Mouse (Mus musculus): ENCODE measurements around the gene Zc3h7b.
"Not testable (repeated sequence)": the region's sequence is repeated elsewhere in the genome, so short reads cannot be mapped to it uniquely, and the experiment has no call there.

Zc3h7b gene

GRCm38 (mm10) chr15:81739924-81740323 is 4.9 kb upstream of the Zc3h7b start:
- DNase-seq: peak in 1 of 2 experiments; percentile 25

DNA sequence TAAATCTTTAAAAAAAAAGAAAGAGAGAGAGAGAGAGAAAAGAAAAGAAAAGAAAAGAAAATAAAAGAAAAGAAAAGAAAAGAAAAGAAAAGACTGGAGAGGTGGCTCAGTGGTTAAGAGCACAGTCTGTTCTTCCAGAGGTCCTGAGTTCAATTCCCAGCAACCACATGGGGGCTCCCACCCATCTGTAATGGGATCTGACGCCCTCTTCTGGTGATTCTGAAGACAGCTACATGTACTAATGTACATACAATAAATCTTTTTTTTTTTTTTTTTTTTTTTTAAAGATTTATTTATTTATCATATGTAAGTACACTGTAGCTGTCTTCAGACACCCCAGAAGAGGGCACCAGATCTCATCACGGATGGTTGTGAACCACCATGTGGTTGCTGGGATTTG is 2.5 kb upstream of the Zc3h7b start:
- DNase-seq: not testable (repeated sequence)

DNA sequence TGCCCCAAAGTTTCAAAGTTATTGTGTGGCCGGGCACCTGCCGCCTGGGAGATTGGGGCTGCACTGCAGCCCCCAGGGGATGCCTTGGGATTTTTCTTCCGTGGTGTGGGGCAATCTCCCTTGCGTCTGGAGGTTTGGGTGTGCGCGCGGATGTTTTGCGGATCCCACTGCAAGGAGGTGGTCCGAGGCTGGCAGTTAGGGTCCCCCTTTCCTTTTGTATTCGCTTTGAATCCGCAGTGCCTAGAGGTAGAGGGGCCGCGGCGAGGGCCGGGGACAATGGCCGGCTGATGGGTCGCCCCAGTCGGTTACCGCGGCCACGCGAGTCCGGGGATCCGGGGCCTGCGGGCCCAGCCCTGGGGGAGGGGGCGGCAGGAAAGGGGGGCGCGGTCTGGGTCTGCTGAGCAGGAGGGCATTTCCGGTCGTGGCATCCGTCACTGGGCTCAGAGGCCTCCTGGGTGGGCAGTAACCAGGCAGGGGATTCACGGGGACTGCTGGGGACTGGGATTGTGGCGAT is 801 bp downstream of the Zc3h7b start:
- peak; percentile 18 to 37 for DNase-seq

- DNase-seq: peak; percentile 74 to 79
These were observed 4.9 kb downstream of the Zc3h7b start for GRCm38 (mm10) chr15:81749742-81750141.

GRCm38 (mm10) chr15:81753669-81754068 is 8.8 kb downstream of the Zc3h7b start:
- no peak for DNase-seq

GRCm38 (mm10) chr15:81758701-81759100 is 13.8 kb downstream of the Zc3h7b start:
- DNase-seq: peak in 1 of 2 experiments; percentile 47

DNA sequence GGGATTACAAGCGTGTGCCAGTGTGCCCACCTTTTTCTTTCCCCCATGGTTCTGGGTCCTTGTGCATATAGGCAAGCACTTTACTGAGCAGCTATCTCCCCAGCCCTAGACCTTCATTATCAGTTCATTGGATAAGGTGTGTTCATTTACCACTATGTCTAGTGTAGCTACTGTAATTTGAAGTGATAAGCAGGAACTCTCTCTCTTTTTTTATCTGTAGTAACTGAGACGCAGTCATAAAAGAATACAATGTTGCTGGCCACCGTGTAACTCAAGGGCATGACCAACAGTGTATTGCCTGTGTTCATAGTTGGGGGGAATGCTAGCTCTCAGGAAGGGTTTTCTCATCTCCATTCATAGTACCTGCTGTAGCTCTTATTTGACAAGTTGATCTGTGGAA is 14.7 kb downstream of the Zc3h7b start:
- DNase-seq: no peak

DNA sequence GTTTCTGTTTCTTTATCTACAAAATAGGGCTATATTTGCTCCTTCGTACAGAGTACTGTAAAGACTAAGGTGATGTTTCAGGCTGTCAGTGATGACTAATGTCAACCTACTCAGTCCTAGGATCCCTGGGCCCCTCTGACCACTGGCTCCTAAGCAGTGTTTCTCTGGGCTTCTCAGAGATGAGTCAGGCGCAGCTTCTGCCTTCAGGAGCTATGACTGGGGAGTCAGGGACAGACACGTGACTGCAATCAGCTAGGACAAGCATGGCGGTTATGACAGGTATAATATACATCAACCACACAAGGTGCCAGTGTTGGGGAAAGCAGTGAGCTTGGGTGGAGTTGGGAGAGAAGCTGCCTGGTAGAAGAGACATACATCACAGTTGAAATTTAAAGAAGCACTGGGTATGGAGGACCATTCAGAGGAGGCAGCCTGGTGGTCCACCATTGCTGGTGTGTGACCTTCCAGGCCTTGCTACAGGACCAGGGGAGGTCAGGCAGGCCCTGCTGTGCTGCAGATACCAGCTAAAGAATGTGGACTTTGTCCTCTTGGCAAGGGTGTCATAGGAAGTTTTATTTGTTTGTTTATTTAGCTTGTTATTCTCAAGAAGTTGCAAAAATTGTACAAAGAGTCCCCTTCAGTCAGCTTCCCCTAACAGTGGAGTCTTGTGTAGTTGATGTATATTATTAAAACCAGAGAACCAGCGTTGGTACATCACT is 15.7 kb downstream of the Zc3h7b start:
- DNase-seq: peak in 1 of 2 experiments; percentile 41

DNA sequence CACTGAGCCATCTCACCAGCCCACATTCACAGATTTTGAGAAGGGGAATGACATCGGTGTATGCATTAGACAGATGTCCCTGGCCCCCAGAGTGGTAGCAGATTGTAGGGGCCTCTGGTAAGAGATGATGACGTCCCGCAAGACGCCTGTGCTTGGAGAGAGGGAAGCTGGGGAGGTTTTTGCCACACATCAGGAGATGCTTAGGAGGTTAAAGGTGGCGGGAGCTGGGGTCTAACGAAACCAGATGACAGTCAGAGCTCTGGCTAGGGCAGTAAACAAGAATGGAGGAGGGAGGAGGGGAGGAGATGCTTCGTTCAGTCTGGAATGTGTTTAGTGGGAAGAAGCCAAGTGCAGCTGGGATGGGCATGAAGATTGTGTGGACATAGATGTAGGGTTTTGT is 16.5 kb downstream of the Zc3h7b start:
- DNase-seq: no peak

DNA sequence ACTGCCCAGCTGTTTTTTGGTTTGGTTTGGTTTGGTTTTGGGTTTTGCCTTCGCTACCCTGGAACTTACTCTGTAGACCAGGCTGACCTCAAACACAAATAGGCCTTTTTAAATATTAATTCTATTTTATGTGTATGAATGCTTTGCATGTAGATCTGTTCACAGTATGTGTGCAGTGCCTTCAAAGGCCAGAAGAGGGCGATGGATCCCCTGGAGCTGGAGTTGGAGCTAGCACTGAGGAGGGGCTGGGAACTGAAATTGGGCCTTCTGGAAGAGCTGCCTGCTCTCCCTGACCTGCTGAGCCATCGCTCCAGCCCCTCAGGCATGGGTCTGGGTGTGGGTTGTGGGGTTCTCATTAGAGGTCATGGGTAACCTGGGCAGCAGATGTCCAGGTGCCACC is 17.1 kb downstream of the Zc3h7b start:
- DNase-seq: no peak

GRCm38 (mm10) chr15:81764573-81764972 is 19.7 kb downstream of the Zc3h7b start:
- DNase-seq: no peak

GRCm38 (mm10) chr15:81765651-81766050 is 20.8 kb downstream of the Zc3h7b start:
- no peak for DNase-seq

GRCm38 (mm10) chr15:81766439-81766838 is 21.6 kb downstream of the Zc3h7b start:
- DNase-seq: no peak

- no peak for DNase-seq
These were observed 24.2 kb downstream of the Zc3h7b start for GRCm38 (mm10) chr15:81769037-81769436.

DNA sequence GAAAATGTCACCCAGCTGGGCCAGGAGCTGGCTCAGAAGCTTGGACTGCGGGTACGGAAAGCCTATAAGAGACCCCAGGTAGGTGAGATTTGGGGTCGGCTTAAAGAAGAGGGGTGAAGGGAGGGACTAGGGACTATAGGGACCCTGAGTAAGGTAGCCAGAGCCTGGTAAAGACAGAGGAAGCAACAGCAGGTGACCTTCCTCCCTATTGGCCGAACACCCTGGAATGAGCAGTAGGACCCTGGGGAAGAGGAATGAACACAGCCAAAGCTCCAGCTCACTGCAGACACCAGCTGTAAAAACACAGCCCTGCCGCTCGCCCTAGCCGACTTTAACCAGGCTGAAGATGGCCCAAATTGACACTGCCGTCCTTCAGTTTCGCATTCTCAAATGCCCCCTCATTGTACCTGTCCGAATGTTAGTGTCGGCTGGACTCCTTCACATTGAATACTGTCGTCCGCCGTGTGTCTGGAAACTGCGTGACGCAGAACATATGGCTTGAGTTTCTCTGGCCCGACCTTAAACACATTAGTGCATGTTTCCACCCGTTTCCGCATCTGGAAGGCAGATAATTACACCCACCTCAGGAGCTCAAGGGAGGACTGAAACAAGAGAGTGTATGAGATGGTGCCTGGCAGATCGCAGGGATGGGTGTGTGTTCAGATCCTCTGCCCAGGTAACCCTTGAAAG is 27.7 kb downstream of the Zc3h7b start:
- DNase-seq: no peak

DNA sequence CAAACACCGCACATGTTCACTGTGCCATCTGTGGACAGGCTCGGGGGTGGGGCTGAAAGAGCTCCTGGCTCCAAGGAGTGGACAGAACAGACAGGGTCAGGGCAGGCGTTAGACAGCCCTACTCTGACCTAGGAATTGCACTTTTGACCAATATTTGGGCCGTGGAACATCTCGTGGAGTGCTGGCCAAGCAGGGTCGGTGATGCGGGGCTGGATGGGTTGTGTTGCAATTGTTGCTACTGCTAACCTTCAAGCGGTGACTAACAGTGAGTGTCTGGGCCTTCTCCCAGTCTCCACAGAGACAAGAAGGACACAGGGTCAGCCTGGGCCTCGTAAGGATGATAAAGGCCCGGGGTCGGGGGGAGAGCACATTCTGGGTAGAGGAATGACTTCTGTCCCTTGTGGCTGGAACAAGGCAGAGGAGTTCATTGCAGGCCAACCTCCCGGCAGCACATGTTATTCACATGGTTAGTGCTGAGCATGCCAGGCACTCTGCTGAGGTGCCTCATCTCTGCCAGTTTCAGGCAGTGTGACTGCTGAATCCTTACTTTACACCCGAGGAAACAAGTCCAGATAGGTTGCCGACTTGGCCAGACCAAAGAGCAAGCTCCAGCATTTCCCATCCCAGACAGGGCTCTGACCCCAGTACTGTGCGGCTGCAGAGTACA is 29.8 kb downstream of the Zc3h7b start:
- peak; percentile 74 to 81 for DNase-seq

GRCm38 (mm10) chr15:81776631-81777422 is 32.0 kb downstream of the Zc3h7b start:
- DNase-seq: no peak

DNA sequence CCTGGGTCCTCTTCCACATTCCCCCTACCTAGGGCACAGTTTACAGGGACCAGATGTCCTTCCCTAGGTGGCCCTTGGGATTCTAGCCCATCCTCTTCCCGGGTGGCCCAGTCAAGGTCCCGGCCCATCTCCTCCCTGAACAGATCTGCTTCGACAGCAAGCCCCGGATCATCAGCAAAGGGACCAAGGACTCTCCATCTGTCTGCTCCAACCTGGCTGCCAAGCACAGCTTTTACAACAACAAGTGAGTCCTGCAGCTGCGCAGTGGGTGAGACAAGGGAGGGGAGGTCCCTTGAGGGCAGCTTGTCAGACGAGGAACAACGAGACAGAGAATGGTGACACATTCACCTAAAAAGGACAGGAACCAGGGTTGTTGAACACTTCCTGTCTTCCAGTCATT is 37.0 kb downstream of the Zc3h7b start:
- DNase-seq: no peak

DNA sequence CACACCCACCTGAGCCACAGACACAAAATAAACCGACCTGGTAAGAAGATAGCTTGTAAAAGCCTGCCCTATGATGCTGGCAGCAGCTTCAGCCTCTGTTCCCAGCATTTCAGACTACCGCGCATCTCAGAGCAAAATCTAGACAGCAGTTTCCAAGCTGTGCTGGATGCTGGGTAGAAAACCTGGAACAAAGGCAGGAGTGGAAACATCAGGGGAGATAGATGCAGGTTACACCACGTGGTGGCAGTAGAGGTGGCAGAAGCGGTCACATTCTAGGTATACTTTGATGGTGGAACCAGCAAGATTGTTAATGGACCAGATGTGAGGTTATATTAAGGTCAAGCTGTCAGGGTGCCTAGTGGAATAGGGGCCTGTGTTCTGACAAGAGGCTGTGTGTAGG is 39.9 kb downstream of the Zc3h7b start:
- peak in 1 of 2 experiments; percentile 63 for DNase-seq

GRCm38 (mm10) chr15:81785701-81786100 is 40.8 kb downstream of the Zc3h7b start:
- no peak for DNase-seq

DNA sequence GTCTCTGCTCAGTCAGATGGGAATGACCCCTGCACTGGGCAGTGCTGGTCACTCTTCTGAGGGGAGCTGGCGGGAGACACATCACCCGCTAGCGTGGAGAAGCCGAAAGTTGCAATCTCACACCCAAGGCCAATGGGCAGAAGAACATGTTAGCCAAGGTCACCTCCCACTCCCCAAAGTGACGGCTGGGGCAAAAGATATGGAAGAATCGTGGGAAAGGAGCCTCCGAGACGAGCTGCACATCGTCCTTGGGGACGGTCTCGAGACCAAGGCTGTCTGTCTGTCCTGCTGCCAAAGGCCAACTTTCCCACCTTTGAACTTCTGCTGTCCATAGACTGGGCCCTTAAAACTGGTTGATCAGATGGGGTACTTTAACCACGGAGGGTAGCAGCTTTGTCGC is 42.7 kb downstream of the Zc3h7b start:
- no peak for DNase-seq

- no peak for DNase-seq
These were observed 47.6 kb downstream of the Zc3h7b start for GRCm38 (mm10) chr15:81792444-81792843.

- peak; percentile 62 to 80 for DNase-seq
These were observed 51.4 kb downstream of the Zc3h7b start for GRCm38 (mm10) chr15:81796228-81796627.

Measured in kidney, adult 8-10 months (tissue).